Mouse (Mus musculus) lung, postnatal 0 days (tissue): ENCODE data around the gene Mobp. TPM values are rescaled to one million over a fixed set of nuclear protein-coding genes. Genes with fewer than 3 reads are reported as not detected.
A peak's percentile ranks its signal among the peaks of the same experiment; 100 is the strongest.
"Not testable (repeated sequence)": the region's sequence is repeated elsewhere in the genome, so short reads cannot be mapped to it uniquely, and the experiment has no call there.

Source experiments
- ATAC-seq: fragments of 200-750 bp; cut with Nextera tagmentation; 2 replicates; pipeline ENCODE4 v1.8.0; 2017; ENCODE audit warnings: moderate library complexity
- DNase-seq: peaks from one replicate; pipeline ENCODE4 v3.0.0-alpha.2; 2016; ENCODE audit warnings: low spot score
- H3K27ac ChIP-seq: fragments of 300-500 bp; sonication (generic); 2 replicates; pipeline ENCODE4 v1.5.1; 2014; ENCODE audit warnings: antibody characterized with exemption, mild to moderate bottlenecking, low read length, mixed read lengths
- H3K27me3 ChIP-seq: fragments of 300-500 bp; sonication (generic); replicated peaks from 2 replicates; pipeline ENCODE4 v1.6.1; 2014; ENCODE audit warnings: low read length, mixed read lengths; ENCODE audit not compliant: insufficient read depth
- H3K36me3 ChIP-seq: fragments of 300-500 bp; sonication (generic); 2 replicates; pipeline ENCODE4 v1.6.1; 2014; ENCODE audit warnings: low read length, mixed read lengths; ENCODE audit not compliant: insufficient read depth
- H3K4me1 ChIP-seq: fragments of 300-500 bp; sonication (generic); 2 replicates; pipeline ENCODE4 v1.6.1; 2014; ENCODE audit warnings: antibody characterized with exemption, low read depth, low read length, mixed read lengths; ENCODE audit not compliant: insufficient read depth
- H3K4me2 ChIP-seq: fragments of 300-500 bp; sonication (generic); replicated peaks from 2 replicates; pipeline ENCODE4 v1.6.1; 2014; ENCODE audit warnings: low read depth, mild to moderate bottlenecking, low read length, moderate library complexity, mixed read lengths
- H3K4me3 ChIP-seq: fragments of 300-500 bp; sonication (generic); 2 replicates; pipeline ENCODE4 v1.5.1; 2014; ENCODE audit warnings: low read depth, low read length
- H3K9ac ChIP-seq: fragments of 300-500 bp; sonication (generic); replicated peaks from 2 replicates; pipeline ENCODE4 v1.6.1; 2014; ENCODE audit warnings: low read depth, mild to moderate bottlenecking
- H3K9me3 ChIP-seq: fragments of 300-500 bp; sonication (generic); 2 replicates; pipeline ENCODE4 v1.6.1; 2016; ENCODE audit warnings: low read length, mixed read lengths
- CTCF ChIP-seq: IDR thresholded peaks from 2 replicates; pipeline ENCODE4 v1.5.1; 2016; ENCODE audit warnings: antibody characterized with exemption, mild to moderate bottlenecking
- EP300 ChIP-seq: IDR thresholded peaks from 2 replicates; pipeline ENCODE4 v1.6.1; 2016; ENCODE audit warnings: antibody characterized with exemption, mild to moderate bottlenecking, control low read depth
- WGBS: fragments of 180-500 bp; shearing (Covaris S2); extraction: QIAGEN DNeasy Blood & Tissue Kit; methylation state at CpG from one replicate; pipeline ENCODE4 v1.1.7; 2014; 5-methylcytosine and 5-hydroxymethylcytosine counted together
- polyA plus RNA-seq: library from polyadenylated mRNA; unstranded; fragments of >200 nt; fragmentation: Nextera tagmentation; extraction: Ambion mirVana; gene quantifications from 2 replicates; pipeline ENCODE4 v1.2.1, GENCODE M21; 2015

The Mobp gene
- polyA plus RNA-seq = not detected in 2 replicates

GRCm38 (mm10) chr9:120149222-120149828, at the start of gene Mobp:
Mobp (plus strand) TSS chr9:120149707.
- H3K4me3 ChIP-seq = no peak within 1 kb of the TSS
- H3K4me1 ChIP-seq = no peaks in the 10 kb centered on the region
- no peak for ATAC-seq

GRCm38 (mm10) chr9:120101165-120101564, 48.3 kb upstream of the Mobp start:
- no peaks in the 10 kb centered on the region for H3K9me3 ChIP-seq
- no peaks in the 10 kb centered on the region for H3K36me3 ChIP-seq
- WGBS = 88% methylated on average over 2 of the region's 2 CpGs
- H3K9ac ChIP-seq = no peak overlapping the region
- ATAC-seq (no peak), DNase-seq (no peak)
- H3K4me3 ChIP-seq = no peak overlapping the region
- no peak overlapping the region for H3K4me2 ChIP-seq
- H3K4me1 ChIP-seq = no peaks in the 10 kb centered on the region
- no peak overlapping the region for H3K27ac ChIP-seq
- H3K27me3 ChIP-seq = no peaks in the 10 kb centered on the region
- no peak for TF ChIP-seq EP300
- TF ChIP-seq CTCF = no peak

More at GRCm38 (mm10) chr9:120149222-120149828, at the start of gene Mobp:
- WGBS = 70% methylated on average over 11 of the region's 11 CpGs
- Histone ChIP-seq H3K4me2 (no peak within 1 kb of the TSS), H3K36me3 (no peaks in the 10 kb centered on the region), H3K27ac (no peak within 1 kb of the TSS), H3K9me3 (no peaks in the 10 kb centered on the region), H3K27me3 (no peaks in the 10 kb centered on the region), H3K9ac (no peak within 1 kb of the TSS)
- TF ChIP-seq CTCF (no peak), EP300 (no peak)
- no peak for DNase-seq

- not testable (repeated sequence) for H3K36me3 ChIP-seq, ATAC-seq, H3K9me3 ChIP-seq, H3K27ac ChIP-seq, H3K4me3 ChIP-seq, H3K27me3 ChIP-seq, H3K4me1 ChIP-seq, H3K4me2 ChIP-seq, DNase-seq, H3K9ac ChIP-seq
- 94% methylated on average over 12 of the region's 12 CpGs for whole genome bisulfite sequencing
Measured at GRCm38 (mm10) chr9:120108953-120109352, 40.6 kb upstream of the Mobp start.

- H3K4me3 ChIP-seq = peak within 1 kb of the TSS; percentile 79
- under 1% methylated on average over 58 of the region's 62 CpGs for WGBS
Measured at GRCm38 (mm10) chr9:120110211-120111018, 39.1 kb upstream of the Mobp start, which contains the start of gene Slc25a38. Slc25a38 (plus strand) TSS chr9:120110374.

GRCm38 (mm10) chr9:120111156-120111945, 38.2 kb upstream of the Mobp start:
- no peak overlapping the region for H3K9ac ChIP-seq
- 70% methylated on average over 15 of the region's 15 CpGs for WGBS
- H3K4me1 ChIP-seq = no peaks in the 10 kb centered on the region
- peak overlapping the region; percentile 79 for H3K4me3 ChIP-seq
- no peaks in the 10 kb centered on the region for H3K27me3 ChIP-seq
- TF ChIP-seq CTCF = no peak
- TF ChIP-seq EP300 = no peak
- H3K4me2 ChIP-seq = peak overlapping the region; percentile 60
- ATAC-seq = no peak
- H3K36me3 ChIP-seq = no peaks in the 10 kb centered on the region
- H3K9me3 ChIP-seq = no peaks in the 10 kb centered on the region
- DNase-seq = no peak
- peak overlapping the region; percentile 98 for H3K27ac ChIP-seq

More at GRCm38 (mm10) chr9:120110211-120111018, 39.1 kb upstream of the Mobp start, which contains the start of gene Slc25a38:
- peak; percentile 83 for TF ChIP-seq CTCF
- TF ChIP-seq EP300 = peak; percentile 21; the same call in 1 of the 2 replicates
- Histone ChIP-seq H3K27me3 (no peaks in the 10 kb centered on the region), H3K4me1 (no peaks in the 10 kb centered on the region), H3K4me2 (peak within 1 kb of the TSS; percentile 60), H3K27ac (peak within 1 kb of the TSS; percentile 98), H3K36me3 (no peaks in the 10 kb centered on the region), H3K9ac (peak within 1 kb of the TSS; percentile 74), H3K9me3 (no peaks in the 10 kb centered on the region)
- DNase-seq = peak; percentile 97
- peak; percentile 98 for ATAC-seq

- Histone ChIP-seq H3K9ac (no peak overlapping the region), H3K4me3 (no peak overlapping the region), H3K36me3 (peaks cover 2% of the 10 kb centered on the region; the same call in 1 of the 2 replicates), H3K27ac (no peak overlapping the region), H3K4me2 (no peak overlapping the region), H3K4me1 (no peaks in the 10 kb centered on the region), H3K27me3 (no peaks in the 10 kb centered on the region), H3K9me3 (no peaks in the 10 kb centered on the region)
- ATAC-seq (no peak), DNase-seq (no peak)
- WGBS = 87% methylated on average over 6 of the region's 6 CpGs
- TF ChIP-seq EP300 (no peak), CTCF (no peak)
Measured at GRCm38 (mm10) chr9:120112472-120112871, 37.0 kb upstream of the Mobp start.
